Mouse (Mus musculus) testis, adult 2 months (tissue): Measurements from ENCODE around the gene Gm43720. TPM values are rescaled to one million over a fixed set of nuclear protein-coding genes. Genes with fewer than 3 reads are reported as not detected.

ENCODE experiments used
- H3K27ac ChIP-seq: fragments of 200-500 bp; 2 replicates; pipeline ENCODE4 v1.5.1; 2012; ENCODE audit warnings: low read depth, low read length; ENCODE audit not compliant: control insufficient read depth, insufficient read depth
- H3K27me3 ChIP-seq: fragments of 200-500 bp; 2 replicates; pipeline ENCODE4 v1.6.1; 2012; ENCODE audit warnings: mild to moderate bottlenecking, low read length, moderate library complexity; ENCODE audit not compliant: control insufficient read depth, insufficient read depth
- H3K36me3 ChIP-seq: fragments of 200-500 bp; 2 replicates; pipeline ENCODE4 v1.6.1; 2012; ENCODE audit warnings: mild to moderate bottlenecking, low read length; ENCODE audit not compliant: control insufficient read depth, insufficient read depth
- H3K4me1 ChIP-seq: fragments of 200-500 bp; 2 replicates; pipeline ENCODE4 v1.6.1; 2012; ENCODE audit warnings: low read length; ENCODE audit not compliant: control insufficient read depth, insufficient read depth
- H3K4me3 ChIP-seq: fragments of 200-500 bp; 2 replicates; pipeline ENCODE4 v1.5.1; 2012; ENCODE audit warnings: low read depth, mild to moderate bottlenecking, low read length, moderate library complexity, mixed read lengths; ENCODE audit not compliant: control insufficient read depth
- CTCF ChIP-seq: fragments of 200-500 bp; IDR thresholded peaks from 2 replicates; pipeline ENCODE4 v1.5.1; 2012; ENCODE audit warnings: low read depth, mild to moderate bottlenecking, inconsistent platforms, low read length, moderate library complexity; ENCODE audit not compliant: control insufficient read depth, insufficient read depth, insufficient replicate concordance
- POLR2A ChIP-seq: fragments of 200-500 bp; IDR thresholded peaks from 2 replicates; pipeline ENCODE4 v1.6.1; 2012; ENCODE audit warnings: low read depth, mild to moderate bottlenecking, inconsistent platforms, low read length, moderate library complexity; ENCODE audit not compliant: control insufficient read depth
- polyA plus RNA-seq: library from polyadenylated mRNA; depleted of rRNA; stranded (reverse); fragments of >200 nt; gene quantifications from 2 replicates; pipeline ENCODE4 v1.2.3, GENCODE M21; 2012

Gene Gm43720
- polyA plus RNA-seq, 1 experiment: not detected

- Histone ChIP-seq H3K4me1 (peaks cover 6% of the 10 kb centered on the region), H3K36me3 (no peaks in the 10 kb centered on the region), H3K27ac (peak overlapping the region; percentile 74; the same call in 1 of the 2 replicates), H3K27me3 (no peaks in the 10 kb centered on the region), H3K4me3 (peak overlapping the region; percentile 95)
- TF ChIP-seq POLR2A: no peak
- TF ChIP-seq CTCF: no peak
Measured at GRCm38 (mm10) chr5:138256094-138256467, 23.7 kb downstream of the Gm43720 start.

- Histone ChIP-seq H3K36me3 (no peaks in the 10 kb centered on the region), H3K4me3 (peak within 1 kb of the TSS; percentile 95), H3K27ac (peak within 1 kb of the TSS; percentile 74)
Measured at GRCm38 (mm10) chr5:138255353-138256093, 24.2 kb downstream of the Gm43720 start, which contains the start of gene Lamtor4. Gene Lamtor4, plus strand, starts transcription at chr5:138255482.

GRCm38 (mm10) chr5:138253061-138253460, 26.7 kb downstream of the Gm43720 start:
- Histone ChIP-seq H3K4me1 (peaks cover 6% of the 10 kb centered on the region), H3K36me3 (no peaks in the 10 kb centered on the region), H3K27ac (no peak overlapping the region), H3K4me3 (no peak overlapping the region), H3K27me3 (no peaks in the 10 kb centered on the region)
- TF ChIP-seq CTCF: no peak
- no peak for TF ChIP-seq POLR2A

More at GRCm38 (mm10) chr5:138255353-138256093, 24.2 kb downstream of the Gm43720 start, which contains the start of gene Lamtor4:
- H3K4me1 ChIP-seq: peaks cover 6% of the 10 kb centered on the region
- peak; percentile 73 for TF ChIP-seq POLR2A
- TF ChIP-seq CTCF: peak; percentile 19; the same call in 1 of the 2 replicates
- no peaks in the 10 kb centered on the region for H3K27me3 ChIP-seq

GRCm38 (mm10) chr5:138251144-138251543, 28.6 kb downstream of the Gm43720 start:
- Histone ChIP-seq H3K36me3 (no peaks in the 10 kb centered on the region), H3K4me3 (no peak overlapping the region), H3K4me1 (peaks cover 5% of the 10 kb centered on the region), H3K27me3 (no peaks in the 10 kb centered on the region), H3K27ac (no peak overlapping the region)
- no peak for TF ChIP-seq CTCF

- H3K4me1 ChIP-seq: no peaks in the 10 kb centered on the region
- no peak overlapping the region for H3K27ac ChIP-seq
- no peaks in the 10 kb centered on the region for H3K36me3 ChIP-seq
- H3K4me3 ChIP-seq: no peak overlapping the region
- H3K27me3 ChIP-seq: no peaks in the 10 kb centered on the region
- TF ChIP-seq CTCF (no peak), POLR2A (no peak)
Measured at GRCm38 (mm10) chr5:138241511-138241910, 38.2 kb downstream of the Gm43720 start.

- no peaks in the 10 kb centered on the region for H3K27me3 ChIP-seq
- no peak overlapping the region for H3K4me3 ChIP-seq
- TF ChIP-seq CTCF (no peak), POLR2A (no peak)
- H3K36me3 ChIP-seq: no peaks in the 10 kb centered on the region
- H3K4me1 ChIP-seq: no peaks in the 10 kb centered on the region
- H3K27ac ChIP-seq: no peak overlapping the region
Measured at GRCm38 (mm10) chr5:138234224-138234623, 45.5 kb downstream of the Gm43720 start.

- no peaks in the 10 kb centered on the region for H3K27me3 ChIP-seq
- H3K36me3 ChIP-seq: no peaks in the 10 kb centered on the region
- H3K4me3 ChIP-seq: no peak overlapping the region
- no peak for TF ChIP-seq CTCF
- TF ChIP-seq POLR2A: no peak
- H3K27ac ChIP-seq: no peak overlapping the region
- H3K4me1 ChIP-seq: no peaks in the 10 kb centered on the region
Measured at GRCm38 (mm10) chr5:138233778-138234177, 46.0 kb downstream of the Gm43720 start.
